Mouse (Mus musculus): ENCODE data around the gene Etfb. TPM values are rescaled to one million over a fixed set of nuclear protein-coding genes. Genes with fewer than 3 reads are reported as not detected.

The Etfb gene
- polyA plus RNA-seq, 1 experiment from 2014 or later: 224 TPM

DNA sequence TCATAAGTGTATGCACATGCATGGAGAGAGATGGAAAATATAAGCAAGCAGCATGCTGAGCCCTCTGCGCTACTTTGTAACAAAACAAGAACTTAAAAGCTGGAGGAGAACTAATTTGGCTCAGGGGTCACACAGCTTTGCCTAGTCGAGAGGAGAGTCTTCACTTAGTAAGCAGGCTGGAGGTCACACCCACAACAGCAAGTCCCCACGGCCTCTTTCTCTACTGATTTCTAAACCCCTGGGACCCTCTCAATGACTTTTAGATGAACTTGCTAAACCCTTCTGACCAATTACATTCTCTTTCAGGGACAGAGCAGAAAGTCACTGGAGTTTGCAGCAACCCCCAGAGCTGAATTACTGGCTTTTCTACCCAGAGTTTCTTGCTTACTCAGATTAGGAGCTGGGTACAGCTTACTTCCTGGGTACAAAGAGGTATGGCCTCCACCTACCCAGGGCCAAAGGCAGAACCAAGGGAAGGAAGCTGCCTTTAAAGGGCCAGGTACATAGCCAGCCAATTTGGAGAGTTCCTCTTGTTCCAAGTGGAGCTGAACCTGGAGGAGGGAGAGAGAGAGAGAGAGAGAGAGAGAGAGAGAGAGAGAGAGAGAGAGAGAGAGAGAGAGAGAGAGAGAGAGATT lies 19.8 kb upstream of the Etfb start:
- no peak for DNase-seq (ENCODE audit: low spot score)
- Histone ChIP-seq H3K9me3 (ENCODE audit: control insufficient read depth, low read length) (no peaks in the 10 kb centered on the region), H3K36me3 (ENCODE audit: control insufficient read depth, insufficient read depth, low read length) (no peaks in the 10 kb centered on the region), H3K4me3 (ENCODE audit: low read depth, low read length) (no peak overlapping the region), H3K9ac (ENCODE audit: low read length) (no peak overlapping the region), H3K27ac (ENCODE audit: low read depth, low read length) (no peak overlapping the region), H3K4me1 (ENCODE audit: control insufficient read depth, insufficient read depth, low read length) (no peaks in the 10 kb centered on the region), H3K4me2 (ENCODE audit: low read depth) (no peak overlapping the region), H3K27me3 (ENCODE audit: control insufficient read depth, insufficient read depth, low read length) (no peaks in the 10 kb centered on the region)
- ATAC-seq (ENCODE audit: insufficient read depth, low FRiP score, low TSS enrichment): no peak
- 73% methylated on average over 3 of the region's 3 CpGs for WGBS

DNA sequence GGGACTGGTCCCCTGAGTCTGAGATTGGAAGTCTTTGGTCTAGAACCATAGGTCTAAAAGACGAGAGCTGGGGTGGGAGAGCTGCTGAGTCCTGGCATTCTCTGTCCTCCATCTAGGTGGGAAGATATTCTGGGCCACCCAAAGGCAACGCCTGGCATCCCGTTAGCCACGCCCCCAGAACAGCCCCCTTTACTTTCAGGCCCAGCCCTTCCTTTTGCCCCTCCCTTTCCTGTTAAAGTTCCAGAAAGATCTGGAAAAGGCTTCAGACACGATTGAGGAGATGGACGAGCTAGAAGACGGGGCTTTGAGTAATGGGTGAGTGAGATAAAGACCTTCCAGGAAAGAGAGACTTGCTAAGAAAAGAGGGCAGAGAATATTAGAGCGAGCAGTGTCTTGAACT lies 16.5 kb upstream of the Etfb start, which contains the start of gene Lim2:
Gene Lim2, plus strand, starts transcription at position 265 of the 400 bp plus-strand sequence.
- Histone ChIP-seq H3K9me3 (ENCODE audit: control insufficient read depth, low read length) (no peaks in the 10 kb centered on the region), H3K4me1 (ENCODE audit: control insufficient read depth, insufficient read depth, low read length) (no peaks in the 10 kb centered on the region), H3K4me3 (ENCODE audit: low read depth, low read length) (no peak within 1 kb of the TSS), H3K27me3 (ENCODE audit: control insufficient read depth, insufficient read depth, low read length) (no peaks in the 10 kb centered on the region), H3K9ac (ENCODE audit: low read length) (no peak within 1 kb of the TSS), H3K4me2 (ENCODE audit: low read depth) (no peak within 1 kb of the TSS), H3K27ac (ENCODE audit: low read depth, low read length) (no peak within 1 kb of the TSS), H3K36me3 (ENCODE audit: control insufficient read depth, insufficient read depth, low read length) (no peaks in the 10 kb centered on the region)
- 87% methylated on average over 8 of the region's 8 CpGs for WGBS
- ATAC-seq (ENCODE audit: insufficient read depth, low FRiP score, low TSS enrichment): no peak
- DNase-seq (ENCODE audit: low spot score): no peak

DNA sequence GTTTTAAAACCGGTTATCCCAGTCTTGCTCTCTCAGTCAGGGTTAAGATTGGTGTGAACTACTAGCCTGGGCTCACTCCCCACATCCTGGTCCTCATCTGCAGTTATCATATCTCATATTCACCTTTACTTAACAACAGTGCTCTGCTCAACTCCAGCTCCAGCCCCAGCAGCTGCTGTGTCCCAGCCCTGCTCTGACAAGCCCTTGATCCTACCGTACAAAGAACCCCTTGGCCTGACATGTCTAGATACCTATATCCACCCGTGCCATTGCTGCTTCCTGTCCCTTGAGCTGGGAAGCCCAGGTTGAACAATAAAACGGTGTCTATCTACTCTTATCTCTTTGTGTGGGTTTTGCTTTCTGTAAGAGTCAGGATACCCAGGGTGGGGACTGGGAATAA lies 14.4 kb upstream of the Etfb start:
- no peak overlapping the region for H3K4me2 ChIP-seq (ENCODE audit: low read depth)
- no peak overlapping the region for H3K27ac ChIP-seq (ENCODE audit: low read depth, low read length)
- ATAC-seq (ENCODE audit: insufficient read depth, low FRiP score, low TSS enrichment) (no peak), DNase-seq (ENCODE audit: low spot score) (no peak)
- H3K36me3 ChIP-seq (ENCODE audit: control insufficient read depth, insufficient read depth, low read length): no peaks in the 10 kb centered on the region
- 58% methylated on average over 4 of the region's 4 CpGs for WGBS
- no peak overlapping the region for H3K4me3 ChIP-seq (ENCODE audit: low read depth, low read length)
- H3K4me1 ChIP-seq (ENCODE audit: control insufficient read depth, insufficient read depth, low read length): no peaks in the 10 kb centered on the region
- H3K27me3 ChIP-seq (ENCODE audit: control insufficient read depth, insufficient read depth, low read length): no peaks in the 10 kb centered on the region
- no peaks in the 10 kb centered on the region for H3K9me3 ChIP-seq (ENCODE audit: control insufficient read depth, low read length)
- no peak overlapping the region for H3K9ac ChIP-seq (ENCODE audit: low read length)

DNA sequence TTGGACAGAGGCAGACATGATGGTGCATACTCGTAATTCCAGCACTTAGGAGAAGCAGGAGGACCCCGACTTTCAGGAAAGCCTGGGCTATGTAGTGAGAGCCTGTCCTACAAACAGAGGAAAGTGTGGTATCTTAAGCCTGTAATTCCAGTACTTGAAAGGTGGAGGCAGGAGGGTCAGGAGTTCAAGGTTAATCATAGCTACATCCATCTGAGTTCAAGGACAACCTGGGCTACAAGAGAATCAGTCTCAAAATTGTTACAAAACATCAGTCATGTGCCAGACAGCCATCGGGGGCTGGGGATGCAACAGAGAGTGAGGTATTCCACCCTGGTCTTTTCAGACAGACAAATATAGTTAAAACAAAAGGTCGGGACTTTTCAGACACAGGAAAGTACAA lies 11.0 kb upstream of the Etfb start:
- Histone ChIP-seq H3K9me3 (ENCODE audit: control insufficient read depth, low read length) (no peaks in the 10 kb centered on the region), H3K36me3 (ENCODE audit: control insufficient read depth, insufficient read depth, low read length) (no peaks in the 10 kb centered on the region), H3K27ac (ENCODE audit: low read depth, low read length) (no peak overlapping the region), H3K4me3 (ENCODE audit: low read depth, low read length) (no peak overlapping the region), H3K9ac (ENCODE audit: low read length) (no peak overlapping the region), H3K4me2 (ENCODE audit: low read depth) (no peak overlapping the region), H3K27me3 (ENCODE audit: control insufficient read depth, insufficient read depth, low read length) (no peaks in the 10 kb centered on the region), H3K4me1 (ENCODE audit: control insufficient read depth, insufficient read depth, low read length) (no peaks in the 10 kb centered on the region)
- ATAC-seq (ENCODE audit: insufficient read depth, low FRiP score, low TSS enrichment) (no peak), DNase-seq (ENCODE audit: low spot score) (no peak)
- 77% methylated on average over 4 of the region's 4 CpGs for WGBS

DNA sequence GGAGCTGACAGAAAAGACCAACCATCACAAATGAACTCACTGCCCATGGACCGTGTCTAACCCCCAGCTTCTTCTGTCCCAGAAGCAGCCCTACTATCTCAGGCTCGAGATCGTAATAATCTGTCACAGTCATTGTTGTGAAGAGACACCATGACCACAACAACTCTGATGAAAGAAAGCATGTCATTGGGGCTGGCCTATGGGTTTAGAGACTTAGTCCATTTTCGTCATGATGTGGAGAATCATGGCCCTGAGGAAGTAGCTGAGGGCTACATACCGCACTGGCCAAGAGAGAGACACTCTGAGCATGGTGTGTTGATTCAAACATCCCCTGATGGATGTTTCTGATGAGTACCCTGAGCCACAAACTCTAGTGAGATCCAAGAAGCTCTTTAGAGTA lies 9.2 kb upstream of the Etfb start:
- no peak for ATAC-seq (ENCODE audit: insufficient read depth, low FRiP score, low TSS enrichment)
- 89% methylated on average over 5 of the region's 5 CpGs for WGBS
- DNase-seq (ENCODE audit: low spot score): no peak
- H3K4me2 ChIP-seq (ENCODE audit: low read depth): no peak overlapping the region
- H3K4me3 ChIP-seq (ENCODE audit: low read depth, low read length): no peak overlapping the region
- no peaks in the 10 kb centered on the region for H3K27me3 ChIP-seq (ENCODE audit: control insufficient read depth, insufficient read depth, low read length)
- H3K9ac ChIP-seq (ENCODE audit: low read length): no peak overlapping the region
- no peak overlapping the region for H3K27ac ChIP-seq (ENCODE audit: low read depth, low read length)
- H3K36me3 ChIP-seq (ENCODE audit: control insufficient read depth, insufficient read depth, low read length): no peaks in the 10 kb centered on the region
- no peaks in the 10 kb centered on the region for H3K9me3 ChIP-seq (ENCODE audit: control insufficient read depth, low read length)
- H3K4me1 ChIP-seq (ENCODE audit: control insufficient read depth, insufficient read depth, low read length): no peaks in the 10 kb centered on the region

DNA sequence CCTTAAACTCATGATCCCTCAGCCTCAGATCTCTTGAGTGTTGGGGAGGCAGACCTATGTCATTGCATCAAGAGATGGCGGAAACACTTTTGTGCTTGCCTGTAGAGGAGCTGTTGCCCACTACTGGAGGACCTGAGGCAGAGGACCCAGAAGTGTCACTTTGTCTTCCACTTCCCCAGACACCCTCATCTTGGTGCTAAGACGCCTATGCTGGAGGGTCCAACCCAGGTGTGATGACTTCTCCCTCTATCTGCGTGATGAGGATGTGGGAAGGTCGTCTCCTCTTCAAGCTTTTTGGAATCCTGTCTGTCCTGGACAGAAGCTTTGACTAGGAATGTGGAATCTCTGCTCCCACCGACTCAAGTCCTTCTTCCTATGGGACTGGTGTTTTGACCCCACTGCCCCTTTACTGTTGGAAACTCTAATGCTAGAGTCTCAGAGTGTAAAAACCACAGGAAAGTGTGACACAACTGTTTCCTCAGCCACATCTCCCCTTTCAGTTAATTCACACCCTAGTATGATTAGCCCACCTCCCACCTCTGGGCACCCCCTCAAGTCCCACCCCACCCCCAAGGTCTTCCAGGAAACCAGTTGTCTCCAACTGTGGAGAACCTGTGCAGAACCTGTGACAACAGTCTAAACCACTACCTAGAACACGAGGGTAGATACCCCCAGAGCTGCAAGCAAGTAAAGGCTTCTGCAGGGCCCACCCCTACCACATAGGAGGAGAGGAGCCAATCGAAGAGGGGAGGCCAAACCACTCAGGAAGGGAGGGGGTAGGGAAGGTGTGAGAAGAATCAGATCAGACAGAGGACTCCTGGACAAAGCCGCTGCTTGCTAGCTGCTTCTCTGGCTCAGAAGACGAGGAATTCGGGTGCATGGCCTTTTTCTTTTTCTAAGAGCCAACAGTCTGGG lies 7.3 kb upstream of the Etfb start, which contains the start of gene Nkg7:
Gene Nkg7, plus strand, starts transcription at position 733 of the 915 bp plus-strand sequence.
- H3K4me2 ChIP-seq (ENCODE audit: low read depth): no peak within 1 kb of the TSS
- 73% methylated on average over 10 of the region's 10 CpGs for WGBS
- H3K9me3 ChIP-seq (ENCODE audit: control insufficient read depth, low read length): no peaks in the 10 kb centered on the region
- H3K9ac ChIP-seq (ENCODE audit: low read length): no peak within 1 kb of the TSS
- H3K4me3 ChIP-seq (ENCODE audit: low read depth, low read length): no peak within 1 kb of the TSS
- no peaks in the 10 kb centered on the region for H3K4me1 ChIP-seq (ENCODE audit: control insufficient read depth, insufficient read depth, low read length)
- ATAC-seq (ENCODE audit: insufficient read depth, low FRiP score, low TSS enrichment) (no peak), DNase-seq (ENCODE audit: low spot score) (no peak)
- no peaks in the 10 kb centered on the region for H3K36me3 ChIP-seq (ENCODE audit: control insufficient read depth, insufficient read depth, low read length)
- H3K27ac ChIP-seq (ENCODE audit: low read depth, low read length): no peak within 1 kb of the TSS
- no peaks in the 10 kb centered on the region for H3K27me3 ChIP-seq (ENCODE audit: control insufficient read depth, insufficient read depth, low read length)

DNA sequence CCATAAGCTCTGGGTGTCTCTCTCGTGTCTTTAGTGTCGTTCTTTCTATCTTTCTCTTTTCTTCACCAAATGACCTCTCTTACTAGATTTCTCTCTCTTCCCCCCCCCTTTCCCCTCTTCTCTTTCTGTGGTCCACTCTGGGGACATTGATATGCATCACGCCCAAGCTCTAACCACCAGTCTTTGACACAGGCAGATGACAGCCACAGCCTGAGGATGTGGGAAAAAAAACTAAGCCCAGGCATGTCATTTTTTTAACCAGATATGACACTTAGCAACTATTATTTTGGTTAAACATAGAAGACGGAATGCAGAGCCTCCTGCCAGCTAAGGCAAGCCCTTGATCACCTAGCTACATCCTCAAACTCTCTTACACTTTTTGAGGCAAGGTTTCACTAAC lies 5.3 kb upstream of the Etfb start:
- Histone ChIP-seq H3K9ac (ENCODE audit: low read length) (no peak overlapping the region), H3K4me3 (ENCODE audit: low read depth, low read length) (no peak overlapping the region), H3K9me3 (ENCODE audit: control insufficient read depth, low read length) (no peaks in the 10 kb centered on the region), H3K27ac (ENCODE audit: low read depth, low read length) (no peak overlapping the region), H3K27me3 (ENCODE audit: control insufficient read depth, insufficient read depth, low read length) (no peaks in the 10 kb centered on the region), H3K36me3 (ENCODE audit: control insufficient read depth, insufficient read depth, low read length) (no peaks in the 10 kb centered on the region), H3K4me1 (ENCODE audit: control insufficient read depth, insufficient read depth, low read length) (no peaks in the 10 kb centered on the region), H3K4me2 (ENCODE audit: low read depth) (no peak overlapping the region)
- 82% methylated on average over 4 of the region's 4 CpGs for WGBS
- no peak for DNase-seq (ENCODE audit: low spot score)
- no peak for ATAC-seq (ENCODE audit: insufficient read depth, low FRiP score, low TSS enrichment)

DNA sequence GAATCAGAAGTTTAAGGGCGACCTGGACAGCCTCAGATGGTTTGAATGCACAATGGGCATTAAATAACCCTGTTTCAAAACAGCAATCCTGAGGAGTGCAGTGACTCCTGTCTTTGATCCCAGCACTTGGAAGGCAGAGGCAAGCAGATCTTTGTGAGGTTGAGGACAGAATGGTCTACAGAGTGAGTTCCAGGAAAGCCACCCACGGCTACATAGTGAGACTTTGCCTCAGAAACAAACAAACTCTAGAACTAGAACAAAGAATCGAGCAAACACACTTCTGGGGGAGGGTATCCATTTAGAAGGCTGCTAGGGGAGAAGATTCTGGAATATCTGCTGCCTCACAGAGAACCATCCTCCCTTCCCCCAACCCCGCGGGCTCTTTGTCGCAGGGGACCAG lies 3.4 kb upstream of the Etfb start, which contains the start of gene Cldnd2:
Gene Cldnd2, plus strand, starts transcription at position 301 of the 400 bp plus-strand sequence.
- Histone ChIP-seq H3K9me3 (ENCODE audit: control insufficient read depth, low read length) (no peaks in the 10 kb centered on the region), H3K4me1 (ENCODE audit: control insufficient read depth, insufficient read depth, low read length) (0 out of 2 replicates have a peak, but pooled peaks cover 4% of the 10 kb centered on the region), H3K27me3 (ENCODE audit: control insufficient read depth, insufficient read depth, low read length) (no peaks in the 10 kb centered on the region), H3K27ac (ENCODE audit: low read depth, low read length) (no peak within 1 kb of the TSS), H3K4me2 (ENCODE audit: low read depth) (no peak within 1 kb of the TSS), H3K4me3 (ENCODE audit: low read depth, low read length) (no peak within 1 kb of the TSS), H3K9ac (ENCODE audit: low read length) (no peak within 1 kb of the TSS), H3K36me3 (ENCODE audit: control insufficient read depth, insufficient read depth, low read length) (no peaks in the 10 kb centered on the region)
- DNase-seq (ENCODE audit: low spot score) (no peak), ATAC-seq (ENCODE audit: insufficient read depth, low FRiP score, low TSS enrichment) (no peak)
- WGBS: 82% methylated on average over 6 of the region's 6 CpGs

All from neural tube, embryonic 11.5 days (tissue).